Mouse (Mus musculus): ENCODE data around the gene Dazap1. TPM values are rescaled to one million over a fixed set of nuclear protein-coding genes. Genes with fewer than 3 reads are reported as not detected.

Gene Dazap1
- polyA plus RNA-seq, 1 experiment from 2014 or later: 36.3 TPM

GRCm38 (mm10) chr10:80292251-80293146 is 31.2 kb downstream of the Dazap1 start, which contains the start of gene Rps15:
Rps15 (plus strand) TSS chr10:80292453.
- Histone ChIP-seq H3K4me3 (replicated peaks; ENCODE audit: low read length) (peak within 1 kb of the TSS; percentile 66), H3K27me3 (ENCODE audit: control insufficient read depth, insufficient read depth, low read length) (no peaks in the 10 kb centered on the region), H3K9me3 (ENCODE audit: control insufficient read depth, low read length) (no peaks in the 10 kb centered on the region), H3K36me3 (replicated peaks; ENCODE audit: control insufficient read depth, insufficient read depth) (peaks cover 35% of the 10 kb centered on the region), H3K27ac (peak within 1 kb of the TSS; percentile 88), H3K9ac (peak within 1 kb of the TSS; percentile 95), H3K4me1 (replicated peaks; ENCODE audit: control insufficient read depth, insufficient read depth, low read length) (peaks cover 35% of the 10 kb centered on the region), H3K4me2 (replicated peaks) (peak within 1 kb of the TSS; percentile 96)
- under 1% methylated on average over 72 of the region's 72 CpGs for WGBS
- DNase-seq (ENCODE audit: low spot score) (peak; percentile 98), ATAC-seq (ENCODE audit: low FRiP score) (peak; percentile 81)

- peaks cover 28% of the 10 kb centered on the region for H3K36me3 ChIP-seq (replicated peaks; ENCODE audit: control insufficient read depth, insufficient read depth)
- H3K4me2 ChIP-seq (replicated peaks): peak overlapping the region; percentile 96
- ATAC-seq (ENCODE audit: low FRiP score): no peak
- H3K9me3 ChIP-seq (ENCODE audit: control insufficient read depth, low read length): no peaks in the 10 kb centered on the region
- no peak for DNase-seq (ENCODE audit: low spot score)
- H3K9ac ChIP-seq: peak overlapping the region; percentile 95
- 27% methylated on average over 14 of the region's 14 CpGs for WGBS
- H3K4me1 ChIP-seq (replicated peaks; ENCODE audit: control insufficient read depth, insufficient read depth, low read length): peaks cover 43% of the 10 kb centered on the region
- peak overlapping the region; percentile 66 for H3K4me3 ChIP-seq (replicated peaks; ENCODE audit: low read length)
- peak overlapping the region; percentile 88 for H3K27ac ChIP-seq
- H3K27me3 ChIP-seq (ENCODE audit: control insufficient read depth, insufficient read depth, low read length): no peaks in the 10 kb centered on the region
These were observed 32.0 kb downstream of the Dazap1 start for GRCm38 (mm10) chr10:80293325-80293724.

GRCm38 (mm10) chr10:80294311-80294710 is 33.0 kb downstream of the Dazap1 start:
- Histone ChIP-seq H3K4me1 (replicated peaks; ENCODE audit: control insufficient read depth, insufficient read depth, low read length) (peaks cover 46% of the 10 kb centered on the region), H3K27ac (no peak overlapping the region), H3K4me2 (replicated peaks) (no peak overlapping the region), H3K9me3 (ENCODE audit: control insufficient read depth, low read length) (no peaks in the 10 kb centered on the region), H3K4me3 (replicated peaks; ENCODE audit: low read length) (no peak overlapping the region), H3K9ac (no peak overlapping the region), H3K36me3 (replicated peaks; ENCODE audit: control insufficient read depth, insufficient read depth) (peaks cover 20% of the 10 kb centered on the region), H3K27me3 (ENCODE audit: control insufficient read depth, insufficient read depth, low read length) (no peaks in the 10 kb centered on the region)
- no peak for ATAC-seq (ENCODE audit: low FRiP score)
- DNase-seq (ENCODE audit: low spot score): no peak
- 72% methylated on average over 4 of the region's 4 CpGs for WGBS

GRCm38 (mm10) chr10:80294788-80295303 is 33.6 kb downstream of the Dazap1 start:
- ATAC-seq (ENCODE audit: low FRiP score) (no peak), DNase-seq (ENCODE audit: low spot score) (no peak)
- peaks cover 46% of the 10 kb centered on the region for H3K4me1 ChIP-seq (replicated peaks; ENCODE audit: control insufficient read depth, insufficient read depth, low read length)
- no peak overlapping the region for H3K4me3 ChIP-seq (replicated peaks; ENCODE audit: low read length)
- peak overlapping the region; percentile 93; the same call in 1 of the 2 replicates for H3K27ac ChIP-seq
- peaks cover 20% of the 10 kb centered on the region for H3K36me3 ChIP-seq (replicated peaks; ENCODE audit: control insufficient read depth, insufficient read depth)
- no peak overlapping the region for H3K4me2 ChIP-seq (replicated peaks)
- H3K9ac ChIP-seq: peak overlapping the region; percentile 57
- H3K9me3 ChIP-seq (ENCODE audit: control insufficient read depth, low read length): no peaks in the 10 kb centered on the region
- H3K27me3 ChIP-seq (ENCODE audit: control insufficient read depth, insufficient read depth, low read length): no peaks in the 10 kb centered on the region
- 55% methylated on average over 7 of the region's 7 CpGs for WGBS

GRCm38 (mm10) chr10:80295618-80296425 is 34.5 kb downstream of the Dazap1 start, which contains the start of gene Apc2:
Apc2 (plus strand) TSS chr10:80295977.
- peak within 1 kb of the TSS; percentile 93 for H3K27ac ChIP-seq
- DNase-seq (ENCODE audit: low spot score) (peak; percentile 88), ATAC-seq (ENCODE audit: low FRiP score) (peak; percentile 59)
- no peaks in the 10 kb centered on the region for H3K27me3 ChIP-seq (ENCODE audit: control insufficient read depth, insufficient read depth, low read length)
- H3K36me3 ChIP-seq (replicated peaks; ENCODE audit: control insufficient read depth, insufficient read depth): peaks cover 20% of the 10 kb centered on the region
- peak within 1 kb of the TSS; percentile 42 for H3K4me3 ChIP-seq (replicated peaks; ENCODE audit: low read length)
- peak within 1 kb of the TSS; percentile 57 for H3K9ac ChIP-seq
- WGBS: under 1% methylated on average over 26 of the region's 26 CpGs
- no peaks in the 10 kb centered on the region for H3K9me3 ChIP-seq (ENCODE audit: control insufficient read depth, low read length)
- peak within 1 kb of the TSS; percentile 95 for H3K4me2 ChIP-seq (replicated peaks)
- peaks cover 53% of the 10 kb centered on the region for H3K4me1 ChIP-seq (replicated peaks; ENCODE audit: control insufficient read depth, insufficient read depth, low read length)

- no peak for DNase-seq (ENCODE audit: low spot score)
- H3K4me1 ChIP-seq (replicated peaks; ENCODE audit: control insufficient read depth, insufficient read depth, low read length): peaks cover 56% of the 10 kb centered on the region
- H3K27ac ChIP-seq: peak overlapping the region; percentile 93
- no peak for ATAC-seq (ENCODE audit: low FRiP score)
- peak overlapping the region; percentile 42 for H3K4me3 ChIP-seq (replicated peaks; ENCODE audit: low read length)
- H3K9me3 ChIP-seq (ENCODE audit: control insufficient read depth, low read length): no peaks in the 10 kb centered on the region
- peak overlapping the region; percentile 57 for H3K9ac ChIP-seq
- H3K4me2 ChIP-seq (replicated peaks): peak overlapping the region; percentile 95
- 65% methylated on average over 5 of the region's 5 CpGs for WGBS
- no peaks in the 10 kb centered on the region for H3K27me3 ChIP-seq (ENCODE audit: control insufficient read depth, insufficient read depth, low read length)
- peaks cover 23% of the 10 kb centered on the region for H3K36me3 ChIP-seq (replicated peaks; ENCODE audit: control insufficient read depth, insufficient read depth)
These were observed 35.5 kb downstream of the Dazap1 start for GRCm38 (mm10) chr10:80296824-80297223.

GRCm38 (mm10) chr10:80297526-80298133 is 36.3 kb downstream of the Dazap1 start:
- WGBS: 64% methylated on average over 8 of the region's 8 CpGs
- ATAC-seq (ENCODE audit: low FRiP score): no peak
- Histone ChIP-seq H3K4me1 (replicated peaks; ENCODE audit: control insufficient read depth, insufficient read depth, low read length) (peaks cover 62% of the 10 kb centered on the region), H3K27me3 (ENCODE audit: control insufficient read depth, insufficient read depth, low read length) (no peaks in the 10 kb centered on the region), H3K27ac (peak overlapping the region; percentile 96), H3K4me3 (replicated peaks; ENCODE audit: low read length) (no peak overlapping the region), H3K36me3 (replicated peaks; ENCODE audit: control insufficient read depth, insufficient read depth) (peaks cover 32% of the 10 kb centered on the region), H3K9me3 (ENCODE audit: control insufficient read depth, low read length) (no peaks in the 10 kb centered on the region), H3K4me2 (replicated peaks) (peak overlapping the region; percentile 95), H3K9ac (peak overlapping the region; percentile 96; the same call in 1 of the 2 replicates)
- no peak for DNase-seq (ENCODE audit: low spot score)

GRCm38 (mm10) chr10:80298571-80299281 is 37.4 kb downstream of the Dazap1 start:
- Histone ChIP-seq H3K4me1 (replicated peaks; ENCODE audit: control insufficient read depth, insufficient read depth, low read length) (peaks cover 63% of the 10 kb centered on the region), H3K27me3 (ENCODE audit: control insufficient read depth, insufficient read depth, low read length) (no peaks in the 10 kb centered on the region), H3K4me2 (replicated peaks) (peak overlapping the region; percentile 95), H3K9ac (peak overlapping the region; percentile 96), H3K27ac (peak overlapping the region; percentile 96), H3K36me3 (replicated peaks; ENCODE audit: control insufficient read depth, insufficient read depth) (peaks cover 37% of the 10 kb centered on the region), H3K4me3 (replicated peaks; ENCODE audit: low read length) (peak overlapping the region; percentile 52), H3K9me3 (ENCODE audit: control insufficient read depth, low read length) (no peaks in the 10 kb centered on the region)
- ATAC-seq (ENCODE audit: low FRiP score) (peak; percentile 77), DNase-seq (ENCODE audit: low spot score) (peak; percentile 91)
- 4% methylated on average over 26 of the region's 26 CpGs for WGBS
